Mouse (Mus musculus): ENCODE data around the gene Carm1.

DNA sequence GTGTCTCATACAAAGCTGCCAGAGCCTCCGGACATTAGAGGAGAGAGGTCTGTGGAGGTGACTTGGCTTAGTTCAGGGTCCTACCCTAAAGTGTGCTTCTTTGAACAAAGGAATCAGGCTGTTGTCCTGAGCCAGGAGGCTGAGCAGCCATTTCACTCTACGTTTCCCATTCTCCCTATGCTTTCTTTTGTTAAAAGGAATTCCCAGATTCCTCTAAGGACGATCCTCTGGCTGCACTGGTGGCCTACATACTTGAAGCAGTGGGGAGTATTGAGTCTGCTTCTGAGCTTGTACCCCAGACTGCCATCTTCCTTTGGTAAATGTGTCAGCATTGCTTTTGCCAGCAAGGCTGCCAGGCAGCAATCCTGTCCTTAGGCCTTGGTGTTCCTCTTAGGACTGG is 86.4 kb downstream of the Carm1 start:
- TF ChIP-seq CTCF (IDR thresholded peaks at IDR 0.05; ENCODE audit: extremely low read depth, insufficient read depth, low read length) (no peak), POLR2A (IDR thresholded peaks at IDR 0.05; ENCODE audit: extremely low read depth, insufficient read depth, low read length) (no peak)
